In the genomic region with DNA sequence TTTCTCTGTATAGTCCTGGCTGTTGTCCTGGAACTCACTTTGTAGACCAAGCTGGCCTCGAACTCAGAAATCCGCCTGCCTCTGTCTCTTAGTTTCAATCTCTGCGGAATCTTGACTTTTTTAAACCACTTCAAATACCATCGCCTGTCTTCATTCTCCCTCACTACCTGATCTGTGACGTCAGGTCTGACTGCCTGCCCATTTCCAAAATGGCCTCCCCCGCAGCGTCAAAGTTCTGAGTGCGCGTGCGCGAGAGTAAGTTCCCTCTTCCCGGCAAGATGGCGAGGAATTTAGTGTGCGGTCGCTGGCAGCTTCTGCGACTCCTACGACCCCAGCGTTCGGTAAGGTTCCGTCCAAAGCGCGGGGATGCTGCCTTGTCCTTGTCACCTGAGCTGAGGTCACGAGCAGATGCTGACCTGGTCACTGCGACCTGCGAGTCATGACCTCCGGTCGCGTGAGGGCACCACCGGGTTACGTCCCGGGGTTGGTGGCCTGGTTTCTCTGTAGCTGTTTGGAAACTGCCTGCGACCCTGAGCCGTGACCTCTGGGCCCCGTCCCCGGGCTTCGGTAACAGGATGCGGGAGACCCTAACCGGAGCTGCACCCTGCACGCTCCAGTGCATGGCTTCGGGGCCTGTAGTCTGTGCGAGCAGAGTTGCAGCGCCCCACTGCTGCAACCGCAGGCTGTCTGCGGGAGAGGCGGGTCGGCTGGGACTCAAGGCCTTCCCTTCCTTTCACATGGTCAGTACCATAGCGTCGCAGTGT, we compare ENCODE assay signal across 8 mouse cellular contexts. TPM values are rescaled to one million over a fixed set of nuclear protein-coding genes. Genes with fewer than 3 reads are reported as not detected.
A peak's percentile ranks its signal among the peaks of the same experiment; 100 is the strongest.
DNase-seq lines count a peak whose midpoint lies in the region; ATAC-seq and TF ChIP-seq lines count a peak whose summit lies in the region.

A gene (plus strand): TSS at position 258 of the 764 bp plus-strand sequence.

- H3ac ChIP-seq in C2C12 (ENCODE audit: control insufficient read depth, insufficient read length, low read depth) = peak within 1 kb of the TSS; percentile 95

- WGBS in heart, embryonic 12.5 days = under 1% methylated on average over 48 of the region's 48 CpGs
- WGBS in kidney, postnatal 0 days = under 1% methylated on average over 48 of the region's 48 CpGs
- 1% methylated on average over 48 of the region's 48 CpGs for WGBS in liver, embryonic 11.5 days
- under 1% methylated on average over 48 of the region's 48 CpGs for WGBS in stomach, embryonic 14.5 days

- peak within 1 kb of the TSS; percentile 82 for H3K27ac ChIP-seq in heart, embryonic 12.5 days (ENCODE audit: poor library complexity, severe bottlenecking)
- H3K27ac ChIP-seq in kidney, postnatal 0 days = peak within 1 kb of the TSS; percentile 90
- peak within 1 kb of the TSS; percentile 23 for H3K27ac ChIP-seq in liver, embryonic 11.5 days (ENCODE audit: low read depth, low read length)
- H3K27ac ChIP-seq in stomach, embryonic 14.5 days (ENCODE audit: low read length) = peak within 1 kb of the TSS; percentile 68; the same call in 1 of the 2 replicates

- peak within 1 kb of the TSS; percentile 87 for H3K4me3 ChIP-seq in C2C12 (ENCODE audit: insufficient read depth, poor library complexity, severe bottlenecking)
- peak within 1 kb of the TSS; percentile 67 for H3K4me3 ChIP-seq in erythroblast, embryonic 14.5 days (replicated peaks)
- peak within 1 kb of the TSS; percentile 93 for H3K4me3 ChIP-seq in heart, embryonic 12.5 days
- peak within 1 kb of the TSS; percentile 91 for H3K4me3 ChIP-seq in kidney, postnatal 0 days (replicated peaks; ENCODE audit: low read depth, low read length)
- H3K4me3 ChIP-seq in liver, embryonic 11.5 days (ENCODE audit: low read depth, low read length) = peak within 1 kb of the TSS; percentile 72
- H3K4me3 ChIP-seq in stomach, embryonic 14.5 days (ENCODE audit: low read depth, low read length) = peak within 1 kb of the TSS; percentile 94

- no peaks in the 10 kb centered on the region for H3K27me3 ChIP-seq in C2C12 (ENCODE audit: control insufficient read depth, insufficient read depth, insufficient read length)
- H3K27me3 ChIP-seq in erythroblast, embryonic 14.5 days (ENCODE audit: control insufficient read depth) = no peaks in the 10 kb centered on the region; the same call in 1 of the 2 replicates
- H3K27me3 ChIP-seq in heart, embryonic 12.5 days (replicated peaks) = no peaks in the 10 kb centered on the region
- no peaks in the 10 kb centered on the region for H3K27me3 ChIP-seq in kidney, postnatal 0 days (ENCODE audit: insufficient read depth, low read length)
- no peaks in the 10 kb centered on the region for H3K27me3 ChIP-seq in liver, embryonic 11.5 days (replicated peaks; ENCODE audit: control insufficient read depth, insufficient read depth, low read length)
- no peaks in the 10 kb centered on the region for H3K27me3 ChIP-seq in stomach, embryonic 14.5 days (ENCODE audit: control insufficient read depth, insufficient read depth, low read length)

- peaks cover 27% of the 10 kb centered on the region for H3K79me2 ChIP-seq in C2C12 (ENCODE audit: control insufficient read depth, insufficient read depth)

- H3K4me2 ChIP-seq in heart, embryonic 12.5 days = peak within 1 kb of the TSS; percentile 84
- H3K4me2 ChIP-seq in kidney, postnatal 0 days (ENCODE audit: low read length) = peak within 1 kb of the TSS; percentile 75
- H3K4me2 ChIP-seq in liver, embryonic 11.5 days = peak within 1 kb of the TSS; percentile 89
- H3K4me2 ChIP-seq in stomach, embryonic 14.5 days (replicated peaks; ENCODE audit: low read depth, low read length) = peak within 1 kb of the TSS; percentile 61

- TF ChIP-seq CTCF in C2C12 (IDR thresholded peaks at IDR 0.05; ENCODE audit: control insufficient read depth, insufficient read depth, insufficient read length) = peak; percentile 17
- no peak for TF ChIP-seq CTCF in brain, embryonic 14.5 days (IDR thresholded peaks at IDR 0.05; ENCODE audit: borderline replicate concordance, extremely low read depth, insufficient read depth, insufficient read length)
- peak; percentile 43 for TF ChIP-seq CTCF in kidney, postnatal 0 days (IDR thresholded peaks at IDR 0.05; ENCODE audit: low read depth)

- H3K79me3 ChIP-seq in C2C12 (ENCODE audit: low read depth) = peaks cover 7% of the 10 kb centered on the region

- peak; percentile 98 for DNase-seq in brain, embryonic 14.5 days (ENCODE audit: low read depth)
- peak; percentile 98 for DNase-seq in kidney, postnatal 0 days (ENCODE audit: low spot score)
- peak; percentile 96 for DNase-seq in liver, embryonic 11.5 days (ENCODE audit: low spot score)
- DNase-seq in naive thymus-derived CD4-positive, alpha-beta T cell, adult 2 months (ENCODE audit: low read depth) = peak; percentile 97

- peak; percentile 51; the same call in 1 of the 2 replicates for TF ChIP-seq POLR2A in brain, embryonic 14.5 days (IDR thresholded peaks at IDR 0.05; ENCODE audit: borderline replicate concordance, extremely low read depth, insufficient read depth, insufficient read length, poor library complexity, severe bottlenecking)

- no peaks in the 10 kb centered on the region for H3K9me3 ChIP-seq in erythroblast, embryonic 14.5 days (ENCODE audit: control insufficient read depth, low read length)
- no peaks in the 10 kb centered on the region for H3K9me3 ChIP-seq in heart, embryonic 12.5 days (replicated peaks)
- no peaks in the 10 kb centered on the region for H3K9me3 ChIP-seq in kidney, postnatal 0 days (replicated peaks; ENCODE audit: low read length)
- H3K9me3 ChIP-seq in liver, embryonic 11.5 days (ENCODE audit: control insufficient read depth, low read length) = no peaks in the 10 kb centered on the region; the same call in 1 of the 2 replicates
- no peaks in the 10 kb centered on the region for H3K9me3 ChIP-seq in stomach, embryonic 14.5 days (ENCODE audit: control insufficient read depth, low read depth, low read length)

- ATAC-seq in heart, embryonic 12.5 days (ENCODE audit: insufficient number of reproducible peaks, low FRiP score) = peak; percentile 90
- ATAC-seq in kidney, postnatal 0 days (replicated peaks; ENCODE audit: low FRiP score, low read depth) = peak; percentile 79
- peak; percentile 84 for ATAC-seq in liver, embryonic 11.5 days (replicated peaks; ENCODE audit: low FRiP score)
- peak; percentile 84 for ATAC-seq in stomach, embryonic 14.5 days (ENCODE audit: insufficient number of reproducible peaks, insufficient read depth, low FRiP score, low read depth)

- peaks cover 24% of the 10 kb centered on the region for H3K36me3 ChIP-seq in C2C12 (ENCODE audit: control insufficient read depth, insufficient read depth)
- peaks cover 25% of the 10 kb centered on the region for H3K36me3 ChIP-seq in erythroblast, embryonic 14.5 days (ENCODE audit: control insufficient read depth)
- H3K36me3 ChIP-seq in heart, embryonic 12.5 days = peaks cover 30% of the 10 kb centered on the region
- H3K36me3 ChIP-seq in kidney, postnatal 0 days (ENCODE audit: insufficient read depth, low read length) = peaks cover 5% of the 10 kb centered on the region; the same call in 1 of the 2 replicates
- peaks cover 10% of the 10 kb centered on the region for H3K36me3 ChIP-seq in liver, embryonic 11.5 days (ENCODE audit: control insufficient read depth, insufficient read depth, low read length)
- H3K36me3 ChIP-seq in stomach, embryonic 14.5 days (ENCODE audit: control insufficient read depth, insufficient read depth, low read length) = peaks cover 13% of the 10 kb centered on the region

- H3K4me1 ChIP-seq in erythroblast, embryonic 14.5 days (ENCODE audit: control insufficient read depth) = peaks cover 10% of the 10 kb centered on the region
- H3K4me1 ChIP-seq in heart, embryonic 12.5 days (replicated peaks) = peaks cover 10% of the 10 kb centered on the region
- H3K4me1 ChIP-seq in kidney, postnatal 0 days (replicated peaks; ENCODE audit: insufficient read depth, low read length) = 0 out of 2 replicates have a peak, but pooled peaks cover 5% of the 10 kb centered on the region
- H3K4me1 ChIP-seq in liver, embryonic 11.5 days (replicated peaks; ENCODE audit: control insufficient read depth, insufficient read depth, low read length) = peaks cover 9% of the 10 kb centered on the region
- peaks cover 8% of the 10 kb centered on the region; the same call in 1 of the 2 replicates for H3K4me1 ChIP-seq in stomach, embryonic 14.5 days (ENCODE audit: control insufficient read depth, insufficient read depth, low read length)

- H3K9ac ChIP-seq in heart, embryonic 12.5 days = peak within 1 kb of the TSS; percentile 91
- peak within 1 kb of the TSS; percentile 91 for H3K9ac ChIP-seq in kidney, postnatal 0 days (ENCODE audit: low read depth, low read length)
- H3K9ac ChIP-seq in liver, embryonic 11.5 days (ENCODE audit: low read depth, low read length) = peak within 1 kb of the TSS; percentile 88
- H3K9ac ChIP-seq in stomach, embryonic 14.5 days (replicated peaks; ENCODE audit: low read depth, low read length) = peak within 1 kb of the TSS; percentile 90

TF ChIP-seq in C2C12, 6 proteins besides CTCF, POLR2A, EP300 and RAD21:
- TF ChIP-seq MAX (IDR thresholded peaks at IDR 0.05) (peak; percentile 49), MYOD1 (IDR thresholded peaks at IDR 0.05; ENCODE audit: control insufficient read depth, insufficient read length, low read depth) (no peak), MYOG (IDR thresholded peaks at IDR 0.05; ENCODE audit: control insufficient read depth, extremely low read depth, insufficient read length) (no peak)

RNA-seq across cellular contexts. Expression of the gene that starts here (rescaled TPM):
- 54.8 TPM for polyA plus RNA-seq in C2C12 (2012; fragmentation: generic; extraction: Trizol)
- polyA plus RNA-seq in brain, embryonic 14.5 days (2012; rRNA removed) = 98.0 and 101 TPM in 2 replicates
- polyA plus RNA-seq in erythroblast, embryonic 14.5 days (2012) = 5.6 and 6.8 TPM in 2 replicates
- polyA plus RNA-seq in heart, embryonic 12.5 days (2016; fragmentation: Nextera tagmentation; extraction: Ambion mirVana) = 53.3 and 57.6 TPM in 2 replicates
- 57.6 and 66.5 TPM in 2 replicates for polyA plus RNA-seq in kidney, postnatal 0 days (2015; fragmentation: Nextera tagmentation; extraction: Ambion mirVana)
- 42.3 and 46.7 TPM in 2 replicates for polyA plus RNA-seq in liver, embryonic 11.5 days (2014; fragmentation: Nextera tagmentation; extraction: Ambion mirVana)
- 53.6 and 55.9 TPM in 2 replicates for polyA plus RNA-seq in stomach, embryonic 14.5 days (2014; fragmentation: Nextera tagmentation; extraction: Ambion mirVana)

Comparison
In these comparisons a context has a peak if more than half of its experiments do, and no peak if none do; other contexts are left out.
1. Peak in every context shown above with its lines: DNase-seq, ATAC-seq, H3K4me3 ChIP-seq and H3K27ac ChIP-seq.
2. H3K27ac ChIP-seq: peak in every context shown above with its lines; median percentile 90 in kidney, postnatal 0 days; 82 in heart, embryonic 12.5 days; 68 in stomach, embryonic 14.5 days; 23 in liver, embryonic 11.5 days.